Mouse (Mus musculus) hindbrain, embryonic 10.5 days (tissue): Measurements from ENCODE around the gene Gimap8. TPM values are rescaled to one million over a fixed set of nuclear protein-coding genes. Genes with fewer than 3 reads are reported as not detected.

Source experiments
- DNase-seq: peaks from one replicate; pipeline ENCODE4 v3.0.0-alpha.2; 2017; ENCODE audit warnings: low spot score
- H3K27ac ChIP-seq: fragments of 300-500 bp; sonication (generic); 2 replicates; pipeline ENCODE4 v1.5.1; 2016; ENCODE audit warnings: mild to moderate bottlenecking, moderate library complexity
- H3K27me3 ChIP-seq: fragments of 300-500 bp; sonication (generic); 2 replicates; pipeline ENCODE4 v1.6.1; 2016; ENCODE audit warnings: mild to moderate bottlenecking; ENCODE audit not compliant: poor library complexity, insufficient read depth, severe bottlenecking
- H3K36me3 ChIP-seq: fragments of 300-500 bp; sonication (generic); 2 replicates; pipeline ENCODE4 v1.6.1; 2016; ENCODE audit warnings: mild to moderate bottlenecking, moderate library complexity
- H3K4me1 ChIP-seq: fragments of 300-500 bp; sonication (generic); replicated peaks from 2 replicates; pipeline ENCODE4 v1.6.1; 2016; ENCODE audit warnings: mild to moderate bottlenecking
- H3K4me3 ChIP-seq: fragments of 300-500 bp; sonication (generic); 2 replicates; pipeline ENCODE4 v1.5.1; 2016; ENCODE audit warnings: mild to moderate bottlenecking, moderate library complexity
- H3K9me3 ChIP-seq: fragments of 300-500 bp; sonication (generic); 2 replicates; pipeline ENCODE4 v1.6.1; 2016; ENCODE audit warnings: mild to moderate bottlenecking, moderate library complexity
- WGBS: fragments of 180-500 bp; shearing (Covaris S2); methylation state at CpG from one replicate; pipeline ENCODE4 v1.1.7; 2016; 5-methylcytosine and 5-hydroxymethylcytosine counted together
- polyA plus RNA-seq: library from polyadenylated mRNA; unstranded; fragments of >200 nt; fragmentation: Nextera tagmentation; extraction: Ambion mirVana; gene quantifications from 2 replicates; pipeline ENCODE4 v1.2.1, GENCODE M21; 2016

Gene Gimap8
- polyA plus RNA-seq, 1 experiment from 2014 or later, result 0.37 TPM

DNA sequence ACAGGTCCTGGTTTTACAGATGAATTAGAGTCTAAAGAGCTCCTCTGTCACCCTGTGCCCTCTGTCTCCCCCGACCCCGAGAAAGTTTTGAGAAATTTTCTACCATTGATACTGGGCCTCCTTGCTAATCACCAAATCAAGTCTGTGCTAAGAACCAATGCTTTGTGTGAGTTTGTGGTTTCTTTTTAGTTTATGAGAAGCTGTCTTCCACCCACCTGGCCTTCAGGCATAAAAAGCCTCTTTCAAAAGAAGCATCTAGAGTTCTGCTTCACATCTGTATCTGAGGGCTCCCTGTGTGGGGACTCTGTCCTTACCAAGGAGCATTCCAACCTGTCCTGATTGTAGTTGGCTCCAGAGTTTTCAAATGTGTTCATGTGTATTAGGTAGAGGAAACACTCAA is 38.2 kb downstream of the Gimap8 start:
- Histone ChIP-seq H3K27ac (no peak overlapping the region), H3K4me3 (no peak overlapping the region), H3K4me1 (no peaks in the 10 kb centered on the region), H3K27me3 (no peaks in the 10 kb centered on the region), H3K36me3 (no peaks in the 10 kb centered on the region), H3K9me3 (no peaks in the 10 kb centered on the region)
- WGBS, result 79% methylated on average over 2 of the region's 2 CpGs
- no peak for DNase-seq

DNA sequence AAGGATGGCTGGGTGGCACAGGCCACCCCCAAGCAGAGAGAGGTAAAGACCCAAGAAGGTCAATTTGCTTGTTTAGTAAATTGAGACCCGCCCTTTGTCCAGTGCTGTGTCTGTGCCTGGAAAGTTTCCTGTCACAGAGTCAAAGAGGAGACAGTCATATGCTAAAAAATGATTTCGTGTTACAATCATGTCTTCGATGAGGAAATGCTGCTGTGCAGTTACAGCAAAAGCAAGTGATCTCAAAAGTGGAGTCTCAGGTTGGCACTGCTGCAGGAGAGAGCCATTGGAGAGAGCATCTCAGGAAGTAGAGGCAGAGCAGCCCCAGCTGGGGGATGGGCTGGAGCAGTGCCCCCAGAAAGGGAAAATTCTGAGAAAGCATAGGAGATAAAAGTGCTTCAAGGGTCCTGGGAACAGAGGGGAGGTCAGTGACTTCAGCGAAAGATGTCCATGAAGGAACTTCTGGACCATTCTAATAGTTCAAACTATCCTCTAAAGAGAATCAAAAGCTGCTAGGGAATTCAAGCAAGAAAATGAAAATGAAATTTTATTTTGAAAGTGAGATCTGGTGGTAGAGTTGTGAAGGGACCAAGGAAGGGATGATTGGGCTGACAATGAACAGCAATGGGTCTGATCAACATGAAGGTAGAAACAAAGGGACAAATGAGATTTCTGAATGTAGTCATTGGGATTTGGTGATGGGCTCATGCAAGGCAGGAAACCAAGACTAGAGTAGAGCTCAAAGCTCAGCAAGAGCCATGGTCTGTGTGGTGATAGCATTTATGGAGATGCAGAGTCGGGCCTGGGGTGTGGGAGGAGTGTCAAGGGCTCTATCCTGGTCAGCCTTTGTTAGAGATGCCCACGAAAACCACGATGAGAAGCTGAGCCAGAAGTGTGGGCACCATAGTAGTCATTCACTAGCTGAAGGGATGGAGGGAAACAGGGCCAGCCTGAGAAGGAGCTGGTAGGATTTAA is 38.9 kb downstream of the Gimap8 start:
- DNase-seq, result no peak
- Histone ChIP-seq H3K4me1 (no peaks in the 10 kb centered on the region), H3K9me3 (no peaks in the 10 kb centered on the region), H3K4me3 (no peak overlapping the region), H3K27ac (no peak overlapping the region), H3K36me3 (no peaks in the 10 kb centered on the region), H3K27me3 (no peaks in the 10 kb centered on the region)
- WGBS, result 81% methylated on average over 7 of the region's 7 CpGs

DNA sequence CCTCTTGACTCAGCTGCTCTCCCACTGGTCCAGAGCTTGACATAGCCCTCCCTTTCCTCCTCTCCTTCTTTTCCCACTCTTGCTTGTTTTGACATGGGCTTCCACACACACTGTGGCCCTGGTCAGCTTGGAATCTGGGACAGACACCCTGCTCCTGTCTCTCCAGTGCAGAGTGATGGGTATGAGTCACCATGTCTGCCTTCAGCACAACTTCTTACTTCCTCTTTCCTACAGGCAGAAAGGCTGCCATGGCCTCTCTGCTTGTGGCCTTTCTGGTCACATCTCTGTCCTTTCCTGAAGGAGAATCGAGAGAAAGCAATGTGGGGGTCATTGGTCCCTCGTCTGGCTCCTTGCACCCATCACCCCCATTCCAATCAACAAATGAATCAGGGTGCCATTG is 40.0 kb downstream of the Gimap8 start:
- DNase-seq, result no peak
- Histone ChIP-seq H3K9me3 (no peaks in the 10 kb centered on the region), H3K27me3 (no peaks in the 10 kb centered on the region), H3K4me3 (no peak overlapping the region), H3K36me3 (no peaks in the 10 kb centered on the region), H3K27ac (no peak overlapping the region), H3K4me1 (no peaks in the 10 kb centered on the region)
- WGBS, result 78% methylated on average over 2 of the region's 2 CpGs

DNA sequence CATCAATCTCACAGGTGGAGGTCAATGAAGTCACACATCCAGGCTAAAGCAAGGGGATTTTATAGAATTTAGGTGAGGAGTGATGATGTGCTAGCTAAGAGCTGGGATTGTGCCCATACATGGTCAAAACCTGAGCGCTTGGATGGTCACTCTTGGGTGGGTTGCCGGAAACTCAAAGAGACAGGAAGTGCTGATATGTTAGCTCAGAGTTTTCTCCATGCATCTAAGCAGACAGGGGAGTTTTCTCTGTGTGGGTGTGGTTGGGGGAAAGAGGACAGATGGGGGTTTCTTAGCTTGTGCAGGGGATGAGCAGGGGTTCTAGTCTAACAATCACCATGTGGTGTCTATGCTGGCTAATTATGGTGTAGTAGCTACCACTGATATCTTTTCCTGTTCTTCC is 42.3 kb downstream of the Gimap8 start:
- no peak for DNase-seq
- H3K36me3 ChIP-seq, result no peaks in the 10 kb centered on the region
- H3K4me3 ChIP-seq, result no peak overlapping the region
- no peaks in the 10 kb centered on the region for H3K27me3 ChIP-seq
- H3K4me1 ChIP-seq, result no peaks in the 10 kb centered on the region
- no peak overlapping the region for H3K27ac ChIP-seq
- H3K9me3 ChIP-seq, result no peaks in the 10 kb centered on the region
- 86% methylated on average over 2 of the region's 2 CpGs for WGBS

DNA sequence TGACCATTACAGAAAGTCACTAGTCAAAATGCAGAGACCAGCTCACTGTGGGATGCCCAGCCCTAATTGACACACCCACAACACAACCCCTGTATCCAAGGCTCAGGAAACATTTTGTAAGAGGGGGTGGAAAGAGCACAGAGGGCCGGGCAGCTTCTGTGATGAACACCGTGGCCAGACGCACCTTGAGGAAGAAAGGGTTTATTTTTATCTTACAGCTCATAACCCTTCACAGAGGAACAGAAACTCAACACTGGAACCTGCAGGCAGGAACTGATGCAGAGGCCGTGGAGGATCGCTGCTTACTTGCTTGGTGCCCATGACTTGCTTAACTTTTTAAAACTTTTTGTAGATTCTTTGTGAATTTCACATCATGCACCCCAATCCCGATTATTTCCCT is 45.9 kb downstream of the Gimap8 start:
- H3K9me3 ChIP-seq, result no peaks in the 10 kb centered on the region
- WGBS, result 89% methylated on average over 6 of the region's 6 CpGs
- DNase-seq, result no peak

DNA sequence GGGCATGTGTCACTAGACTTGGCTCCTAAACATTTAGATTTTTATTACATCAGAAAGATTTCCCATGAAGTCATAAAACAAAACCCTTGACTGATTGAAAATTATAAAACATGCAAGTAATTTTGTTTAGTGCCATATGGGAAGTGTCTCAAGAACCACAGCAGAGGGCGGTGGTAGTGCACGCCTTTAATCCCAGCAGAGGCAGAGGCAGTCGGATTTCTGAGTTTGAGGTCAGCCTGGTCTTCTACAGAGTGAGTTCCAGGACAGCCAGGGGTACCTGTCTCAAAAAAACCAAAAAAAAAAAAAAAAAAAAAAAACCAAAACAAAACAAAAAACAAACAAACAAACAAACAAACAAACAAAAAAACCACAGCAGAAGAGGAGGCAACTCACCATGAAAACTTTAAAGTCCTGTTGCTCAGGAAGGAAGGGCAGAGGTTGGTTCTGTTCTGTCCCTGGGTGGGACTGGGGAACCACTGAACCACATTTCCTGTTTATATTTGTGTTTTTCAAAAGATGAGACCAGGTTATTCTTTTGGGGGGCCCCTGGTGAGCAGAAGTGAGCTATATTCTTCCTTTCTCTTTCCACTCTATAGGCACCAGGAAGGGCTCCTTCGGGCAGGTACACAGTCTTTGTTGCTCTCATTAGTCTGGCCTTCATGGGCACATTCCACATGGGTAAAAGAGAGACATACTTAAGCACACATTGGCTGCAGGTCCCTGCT is 50.0 kb downstream of the Gimap8 start:
- WGBS, result 86% methylated on average over 4 of the region's 4 CpGs
- Histone ChIP-seq H3K9me3 (no peaks in the 10 kb centered on the region), H3K4me1 (no peaks in the 10 kb centered on the region)

More for the DNA sequence above, 45.9 kb downstream of the Gimap8 start:
- Histone ChIP-seq H3K27ac (no peak overlapping the region), H3K4me1 (no peaks in the 10 kb centered on the region), H3K4me3 (no peak overlapping the region), H3K27me3 (no peaks in the 10 kb centered on the region), H3K36me3 (no peaks in the 10 kb centered on the region)

DNA sequence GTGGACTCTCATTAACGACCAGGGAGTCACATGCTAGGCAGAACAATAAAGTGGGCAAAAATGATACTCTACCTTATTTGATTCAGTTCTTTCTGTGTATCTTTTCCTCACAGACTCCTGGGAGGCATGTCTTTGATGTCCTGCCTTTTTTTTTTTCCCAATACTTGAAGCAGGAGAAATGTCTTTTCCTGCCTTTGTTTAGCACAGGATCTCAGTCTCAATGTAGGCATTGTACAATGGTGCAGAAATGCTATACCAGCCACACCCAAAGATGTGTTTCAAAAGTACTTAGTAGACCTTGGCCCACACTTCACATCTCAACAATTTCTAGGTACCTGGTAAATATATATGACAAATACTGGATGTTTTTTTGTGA is 50.5 kb downstream of the Gimap8 start:
- WGBS, result 78% methylated on average over 1 of the region's 1 CpGs
- Histone ChIP-seq H3K4me1 (no peaks in the 10 kb centered on the region), H3K27ac (no peak overlapping the region), H3K9me3 (no peaks in the 10 kb centered on the region), H3K27me3 (no peaks in the 10 kb centered on the region), H3K4me3 (no peak overlapping the region), H3K36me3 (no peaks in the 10 kb centered on the region)
- no peak for DNase-seq

More for the DNA sequence above, 50.0 kb downstream of the Gimap8 start:
- DNase-seq, result no peak
- H3K36me3 ChIP-seq, result no peaks in the 10 kb centered on the region
- no peaks in the 10 kb centered on the region for H3K27me3 ChIP-seq
- H3K4me3 ChIP-seq, result no peak overlapping the region
- H3K27ac ChIP-seq, result no peak overlapping the region

DNA sequence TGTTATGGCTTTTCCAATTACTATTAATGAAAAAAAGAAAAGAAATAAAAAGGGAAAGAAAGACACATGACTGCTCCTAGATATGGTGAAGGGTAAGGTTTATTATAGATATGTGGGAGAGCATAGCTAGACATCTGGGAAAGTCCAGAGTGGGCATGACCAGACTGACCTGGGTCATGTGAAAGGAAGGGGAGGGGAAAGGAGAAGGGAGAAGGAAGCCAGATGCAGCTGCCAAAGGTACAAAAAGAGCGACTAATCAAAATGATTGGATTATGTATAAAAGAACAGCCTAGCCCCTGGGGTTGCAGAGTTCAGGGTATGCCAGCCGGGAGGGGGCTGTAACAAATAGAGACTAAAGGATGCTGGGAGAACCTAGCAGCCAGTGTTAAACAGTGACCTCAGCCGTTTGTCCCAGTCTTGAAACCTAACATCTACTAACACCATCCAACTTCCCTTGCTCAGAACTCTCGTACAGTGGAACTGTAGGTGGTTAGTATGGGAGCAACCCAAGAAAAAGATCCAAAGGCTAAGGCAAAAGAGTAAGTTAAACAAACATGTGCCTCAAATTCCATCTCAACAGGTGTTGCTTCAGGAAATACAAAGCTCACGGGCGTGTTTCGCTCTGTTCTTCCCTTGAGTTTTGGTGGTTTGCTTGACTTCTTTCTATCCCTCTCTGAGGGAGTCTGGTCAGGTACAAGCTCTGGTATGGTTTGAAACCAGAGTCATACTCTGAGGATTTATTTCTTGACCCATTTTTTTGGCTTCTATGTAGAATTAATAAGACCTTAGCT is 51.2 kb downstream of the Gimap8 start:
- no peaks in the 10 kb centered on the region for H3K4me1 ChIP-seq
- H3K27ac ChIP-seq, result no peak overlapping the region
- WGBS, result 83% methylated on average over 7 of the region's 7 CpGs
- DNase-seq, result no peak
- no peaks in the 10 kb centered on the region for H3K36me3 ChIP-seq
- H3K4me3 ChIP-seq, result no peak overlapping the region
- no peaks in the 10 kb centered on the region for H3K27me3 ChIP-seq
- no peaks in the 10 kb centered on the region for H3K9me3 ChIP-seq

DNA sequence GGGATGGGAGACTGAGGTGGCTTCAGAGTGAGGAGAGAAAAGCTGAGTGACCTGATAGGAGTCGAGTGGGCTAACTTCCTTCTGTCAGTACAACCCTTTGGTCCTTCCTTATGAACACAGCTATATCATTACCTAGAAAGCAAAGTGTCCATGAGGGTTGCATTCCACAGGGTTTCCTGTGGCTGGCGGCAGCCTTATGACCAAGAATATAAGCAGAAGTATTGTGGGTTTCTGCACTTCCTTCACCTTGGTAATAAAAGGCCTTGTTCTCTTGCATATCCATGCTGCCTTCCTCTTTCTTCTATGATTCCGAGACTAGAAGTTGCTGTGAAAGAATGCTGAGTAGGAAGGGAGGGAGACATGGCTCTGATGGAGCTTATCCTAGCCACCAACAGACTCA is 51.9 kb downstream of the Gimap8 start:
- Histone ChIP-seq H3K36me3 (no peaks in the 10 kb centered on the region), H3K4me3 (no peak overlapping the region), H3K9me3 (no peaks in the 10 kb centered on the region), H3K27ac (no peak overlapping the region), H3K27me3 (no peaks in the 10 kb centered on the region), H3K4me1 (no peaks in the 10 kb centered on the region)
- DNase-seq, result no peak
- WGBS, result 85% methylated on average over 3 of the region's 3 CpGs

DNA sequence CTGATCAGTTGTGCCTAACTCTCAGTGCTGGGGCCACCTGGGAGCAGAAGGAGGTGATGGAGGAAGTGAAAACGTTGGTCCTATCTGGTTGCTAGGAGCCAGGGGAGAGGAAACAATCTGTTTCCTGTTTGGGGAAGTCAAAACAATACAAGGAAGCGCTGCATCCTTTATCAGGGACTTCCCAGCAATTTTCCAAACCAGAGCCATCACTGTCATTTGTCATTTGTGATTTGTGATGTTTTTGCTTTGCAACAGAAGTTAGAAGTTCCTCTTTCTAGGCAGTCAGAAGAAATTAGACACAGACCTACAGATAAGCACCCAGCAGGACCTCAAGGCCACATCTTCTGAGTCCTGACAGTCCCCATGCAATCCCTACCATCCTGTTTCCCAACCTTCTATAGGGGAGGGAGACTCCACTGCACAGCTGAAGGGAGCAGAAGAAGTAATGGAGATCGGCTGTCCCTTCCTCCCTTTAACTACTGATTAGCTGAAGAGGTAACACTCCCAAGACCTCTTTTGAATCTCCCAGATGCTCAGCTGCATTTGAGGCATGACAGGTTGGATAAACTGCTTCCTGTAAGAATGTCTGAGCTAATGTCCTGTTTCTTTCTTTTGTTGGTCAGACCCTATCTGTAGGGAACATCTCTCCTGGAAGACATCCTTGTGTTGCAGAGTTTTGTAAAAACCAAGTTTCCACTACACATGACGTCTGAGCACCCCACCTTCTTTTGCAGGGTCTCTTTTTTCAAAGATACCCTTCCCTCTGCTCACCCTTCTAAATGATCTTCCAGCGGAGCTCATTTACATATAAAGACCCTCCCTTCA is 53.4 kb downstream of the Gimap8 start:
- 59% methylated on average over 5 of the region's 5 CpGs for WGBS
- Histone ChIP-seq H3K36me3 (no peaks in the 10 kb centered on the region), H3K4me1 (no peaks in the 10 kb centered on the region), H3K27me3 (no peaks in the 10 kb centered on the region), H3K27ac (no peak overlapping the region), H3K4me3 (no peak overlapping the region), H3K9me3 (no peaks in the 10 kb centered on the region)
- no peak for DNase-seq

DNA sequence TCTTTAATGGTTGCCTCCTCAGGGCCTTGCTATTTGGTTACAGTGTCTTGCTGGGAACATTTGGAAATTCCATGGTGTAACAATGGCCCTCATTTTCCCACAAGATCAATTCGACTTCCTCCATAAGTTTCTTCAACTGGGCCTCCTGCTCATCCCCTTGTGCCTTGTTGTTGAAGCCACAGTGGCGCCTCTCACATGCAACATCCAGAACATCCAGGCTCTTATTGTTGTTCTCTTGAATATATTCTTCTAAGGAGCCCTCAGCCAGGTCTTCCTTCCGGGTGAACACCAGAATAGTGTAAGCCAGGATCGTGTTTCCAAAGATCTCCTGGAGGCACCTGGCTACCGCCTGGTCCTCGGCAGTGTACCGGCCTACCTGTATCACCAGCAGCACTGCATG is 55.1 kb downstream of the Gimap8 start:
- WGBS, result 83% methylated on average over 7 of the region's 7 CpGs
- Histone ChIP-seq H3K4me3 (no peak overlapping the region), H3K9me3 (no peaks in the 10 kb centered on the region), H3K27ac (no peak overlapping the region), H3K27me3 (no peaks in the 10 kb centered on the region), H3K36me3 (no peaks in the 10 kb centered on the region), H3K4me1 (no peaks in the 10 kb centered on the region)
- DNase-seq, result no peak

DNA sequence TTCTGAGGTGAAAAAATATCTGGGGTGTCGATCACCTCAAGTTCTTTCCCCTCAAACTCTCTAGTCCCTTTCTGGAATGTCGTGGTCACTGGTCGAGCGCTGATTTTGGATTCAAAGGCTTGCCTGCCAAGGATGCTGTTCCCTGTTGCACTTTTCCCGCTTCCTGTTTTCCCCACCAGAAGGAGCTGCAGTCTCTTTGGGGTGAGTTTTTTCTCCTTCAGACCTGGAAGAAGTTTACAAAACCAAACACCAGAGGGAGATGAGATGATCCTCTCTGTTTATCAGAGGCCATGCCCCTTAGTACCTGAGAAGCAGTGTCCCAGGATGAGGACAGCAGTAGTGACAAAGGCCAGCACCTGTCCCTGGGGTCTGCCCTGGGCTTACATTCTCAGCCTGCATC is 55.6 kb downstream of the Gimap8 start:
- H3K27me3 ChIP-seq, result no peaks in the 10 kb centered on the region
- H3K27ac ChIP-seq, result no peak overlapping the region
- H3K4me3 ChIP-seq, result no peak overlapping the region
- no peaks in the 10 kb centered on the region for H3K4me1 ChIP-seq
- 76% methylated on average over 5 of the region's 5 CpGs for WGBS
- H3K36me3 ChIP-seq, result no peaks in the 10 kb centered on the region
- DNase-seq, result no peak
- H3K9me3 ChIP-seq, result no peaks in the 10 kb centered on the region
